Mouse (Mus musculus): ENCODE data around the gene Cdyl.

Gene Cdyl

DNA sequence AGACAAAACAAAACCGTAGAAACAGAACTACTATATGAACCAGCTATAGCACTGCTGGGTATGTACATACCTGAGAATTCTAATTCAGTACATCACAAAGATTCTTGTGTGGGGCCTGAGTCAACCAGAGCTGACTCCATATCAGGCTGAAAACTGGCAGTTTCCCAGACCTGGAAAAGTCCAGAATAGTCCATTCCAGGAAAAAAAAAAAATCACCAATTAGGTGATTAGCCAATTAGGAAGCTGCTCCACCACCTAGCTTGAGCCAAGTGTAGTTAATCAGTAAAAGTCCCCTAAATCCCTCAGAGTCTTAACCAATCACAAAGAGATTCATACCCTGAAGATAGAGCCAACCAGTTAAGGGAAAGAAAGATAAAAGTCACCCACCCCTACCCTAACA lies 251.8 kb downstream of the Cdyl start:
- no peak for DNase-seq (ENCODE audit: low spot score in 2 of 2)

Data from natural killer cell, adult 2 months (primary cell).